Mouse (Mus musculus) MEL (cell line): ENCODE data around the gene Nmrk2. TPM values are rescaled to one million over a fixed set of nuclear protein-coding genes. Genes with fewer than 3 reads are reported as not detected.

Source experiments
- DNase-seq: peaks from one replicate; pipeline ENCODE4 v3.0.0; 2011; ENCODE audit warnings: low read depth, low spot score
- H3K27ac ChIP-seq: 2 replicates; pipeline ENCODE4 v1.5.1; 2012; ENCODE audit warnings: low read depth, mild to moderate bottlenecking, control low read depth, low read length, moderate library complexity; ENCODE audit not compliant: control insufficient read depth
- H3K27me3 ChIP-seq, 2 experiments: fragments of 150-350 bp in 1 of 2; sonication (generic) in 1 of 2; 2 replicates each; pipeline ENCODE4 v1.6.1; 2012; ENCODE audit warnings: low read length in 2 of 2, mild to moderate bottlenecking in 2 of 2, improper control_type of control experiment in 1 of 2, moderate library complexity in 1 of 2; ENCODE audit not compliant: insufficient read depth in 2 of 2, control insufficient read depth in 1 of 2
- H3K36me3 ChIP-seq, 2 experiments: 2 replicates each; pipeline ENCODE4 v1.6.1; 2012 to 2014; ENCODE audit warnings: low read length in 2 of 2, improper control_type of control experiment in 1 of 2, inconsistent platforms in 1 of 2, mild to moderate bottlenecking in 1 of 2; ENCODE audit not compliant: insufficient read depth in 2 of 2, control insufficient read depth in 1 of 2
- H3K4me1 ChIP-seq, 2 experiments: fragments of 150-350 bp in 1 of 2; sonication (generic) in 1 of 2; 2 replicates each; pipeline ENCODE4 v1.6.1; 2012; ENCODE audit warnings: low read length in 2 of 2, improper control_type of control experiment in 1 of 2, mild to moderate bottlenecking in 1 of 2; ENCODE audit not compliant: insufficient read depth in 2 of 2, control insufficient read depth in 1 of 2
- H3K4me3 ChIP-seq, 2 experiments: fragments of 150-350 bp in 1 of 2; sonication (generic) in 1 of 2; 2 replicates each; pipeline ENCODE4 v1.5.1; 2012; ENCODE audit warnings: low read depth in 2 of 2, low read length in 2 of 2, mild to moderate bottlenecking in 2 of 2, moderate library complexity in 2 of 2, control low read depth in 1 of 2, improper control_type of control experiment in 1 of 2; ENCODE audit not compliant: control insufficient read depth in 1 of 2, insufficient read depth in 1 of 2
- H3K79me2 ChIP-seq: 2 replicates; pipeline ENCODE4 v1.6.1; 2012; ENCODE audit warnings: mild to moderate bottlenecking, low read length, moderate library complexity; ENCODE audit not compliant: control insufficient read depth, poor library complexity, insufficient read depth
- H3K9ac ChIP-seq: 2 replicates; pipeline ENCODE4 v1.6.1; 2012; ENCODE audit warnings: low read depth, mild to moderate bottlenecking, control low read depth, low read length, moderate library complexity; ENCODE audit not compliant: control insufficient read depth, poor library complexity, severe bottlenecking
- H3K9me3 ChIP-seq: fragments of 150-350 bp; sonication (generic); replicated peaks from 2 replicates; pipeline ENCODE4 v1.6.1; 2012; ENCODE audit warnings: mild to moderate bottlenecking, low read length, improper control_type of control experiment, moderate library complexity; ENCODE audit not compliant: insufficient read depth
- CHD2 ChIP-seq: IDR thresholded peaks from 2 replicates; pipeline ENCODE4 v1.6.1; 2011; ENCODE audit warnings: low read length, improper control_type of control experiment
- ELF1 ChIP-seq: IDR thresholded peaks from 2 replicates; pipeline ENCODE4 v1.6.1; 2014; ENCODE audit warnings: low read depth, mild to moderate bottlenecking, inconsistent platforms, low read length, improper control_type of control experiment, moderate library complexity
- EP300 ChIP-seq, 2 experiments: IDR thresholded peaks; 2 replicates each; pipeline ENCODE4 v1.6.1; 2011; ENCODE audit warnings: improper control_type of control experiment in 2 of 2, low read length in 2 of 2, low read depth in 1 of 2, mild to moderate bottlenecking in 1 of 2
- GATA1 ChIP-seq: IDR thresholded peaks from 2 replicates; pipeline ENCODE4 v1.6.1; 2011; ENCODE audit warnings: low read depth, low read length, improper control_type of control experiment
- HCFC1 ChIP-seq: IDR thresholded peaks from 2 replicates; pipeline ENCODE4 v1.6.1; 2012; ENCODE audit warnings: low read depth, mild to moderate bottlenecking, inconsistent platforms, low read length, improper control_type of control experiment, moderate library complexity
- KAT2A ChIP-seq: conservative IDR thresholded peaks from 2 replicates; pipeline ENCODE4 v1.6.1; 2012; ENCODE audit warnings: low read depth, low read length, improper control_type of control experiment, inconsistent platforms
- MAX ChIP-seq: IDR thresholded peaks from 2 replicates; pipeline ENCODE4 v1.6.1; 2011; ENCODE audit warnings: low read length, improper control_type of control experiment
- MAZ ChIP-seq: IDR thresholded peaks from 2 replicates; pipeline ENCODE4 v1.6.1; 2012; ENCODE audit warnings: low read depth, mild to moderate bottlenecking, inconsistent platforms, low read length, improper control_type of control experiment
- MEF2A ChIP-seq: IDR thresholded peaks from 2 replicates; pipeline ENCODE4 v1.6.1; 2014; ENCODE audit warnings: low read depth, mild to moderate bottlenecking, inconsistent platforms, low read length, improper control_type of control experiment; ENCODE audit not compliant: poor library complexity, insufficient replicate concordance, severe bottlenecking; ENCODE audit errors: extremely low read depth
- MYC ChIP-seq: IDR thresholded peaks from 2 replicates; pipeline ENCODE4 v1.6.1; 2011; ENCODE audit warnings: low read depth, mild to moderate bottlenecking, low read length, improper control_type of control experiment, moderate library complexity
- NRF1 ChIP-seq: IDR thresholded peaks from 2 replicates; pipeline ENCODE4 v1.6.1; 2014; ENCODE audit warnings: low read depth, mild to moderate bottlenecking, inconsistent platforms, low read length, improper control_type of control experiment, moderate library complexity; ENCODE audit not compliant: poor library complexity, insufficient read depth, severe bottlenecking
- POLR2A ChIP-seq, 2 experiments: IDR thresholded peaks; 2 replicates each; pipeline ENCODE4 v1.6.1; 2011 to 2012; ENCODE audit warnings: low read length in 2 of 2, mild to moderate bottlenecking in 2 of 2, control low read depth in 1 of 2, improper control_type of control experiment in 1 of 2, low read depth in 1 of 2, moderate library complexity in 1 of 2; ENCODE audit not compliant: control insufficient read depth in 1 of 2, insufficient read depth in 1 of 2, poor library complexity in 1 of 2
- POLR2AphosphoS2 ChIP-seq: IDR thresholded peaks from 2 replicates; pipeline ENCODE4 v1.6.1; 2011; ENCODE audit warnings: low read length, improper control_type of control experiment
- POLR2AphosphoS5 ChIP-seq: IDR thresholded peaks from 2 replicates; pipeline ENCODE4 v1.6.1; 2012; ENCODE audit warnings: low read depth, borderline replicate concordance, mild to moderate bottlenecking, inconsistent platforms, low read length, moderate library complexity, mixed read lengths
- TCF12 ChIP-seq: IDR thresholded peaks from 2 replicates; pipeline ENCODE4 v1.6.1; 2014; ENCODE audit warnings: low read depth, mild to moderate bottlenecking, inconsistent platforms, low read length, improper control_type of control experiment, moderate library complexity
- USF1 ChIP-seq: IDR thresholded peaks from 2 replicates; pipeline ENCODE4 v1.6.1; 2014; ENCODE audit warnings: low read depth, mild to moderate bottlenecking, inconsistent platforms, low read length, improper control_type of control experiment, moderate library complexity
- ZKSCAN1 ChIP-seq: IDR thresholded peaks from 2 replicates; pipeline ENCODE4 v1.6.1; 2012; ENCODE audit warnings: low read depth, mild to moderate bottlenecking, inconsistent platforms, low read length, improper control_type of control experiment, moderate library complexity
- ZMIZ1 ChIP-seq: IDR thresholded peaks from 2 replicates; pipeline ENCODE4 v1.6.1; 2012; ENCODE audit warnings: low read depth, mild to moderate bottlenecking, inconsistent platforms, low read length, improper control_type of control experiment, moderate library complexity
- polyA plus RNA-seq, 2 experiments: library from polyadenylated mRNA; stranded (reverse) in 1 of 2; unstranded in 1 of 2; fragments of >175 nt in 1 of 2; fragments of >200 nt in 1 of 2; gene quantifications; 2 replicates each; pipeline versions ENCODE4 v1.2.1 to v1.2.4; 2012; ENCODE audit warnings: low replicate concordance in 2 of 2, low read depth in 1 of 2; ENCODE audit not compliant: insufficient read length in 2 of 2, insufficient read depth in 1 of 2, missing spikeins in 1 of 2
- total RNA-seq: library from RNA; depleted of rRNA; stranded (reverse); fragments of 300-350 nt; gene quantifications from 2 replicates; pipeline ENCODE4 v1.2.3, GENCODE M21; 2012

The Nmrk2 gene
- total and polyA plus RNA-seq, 3 experiments = not detected

DNA sequence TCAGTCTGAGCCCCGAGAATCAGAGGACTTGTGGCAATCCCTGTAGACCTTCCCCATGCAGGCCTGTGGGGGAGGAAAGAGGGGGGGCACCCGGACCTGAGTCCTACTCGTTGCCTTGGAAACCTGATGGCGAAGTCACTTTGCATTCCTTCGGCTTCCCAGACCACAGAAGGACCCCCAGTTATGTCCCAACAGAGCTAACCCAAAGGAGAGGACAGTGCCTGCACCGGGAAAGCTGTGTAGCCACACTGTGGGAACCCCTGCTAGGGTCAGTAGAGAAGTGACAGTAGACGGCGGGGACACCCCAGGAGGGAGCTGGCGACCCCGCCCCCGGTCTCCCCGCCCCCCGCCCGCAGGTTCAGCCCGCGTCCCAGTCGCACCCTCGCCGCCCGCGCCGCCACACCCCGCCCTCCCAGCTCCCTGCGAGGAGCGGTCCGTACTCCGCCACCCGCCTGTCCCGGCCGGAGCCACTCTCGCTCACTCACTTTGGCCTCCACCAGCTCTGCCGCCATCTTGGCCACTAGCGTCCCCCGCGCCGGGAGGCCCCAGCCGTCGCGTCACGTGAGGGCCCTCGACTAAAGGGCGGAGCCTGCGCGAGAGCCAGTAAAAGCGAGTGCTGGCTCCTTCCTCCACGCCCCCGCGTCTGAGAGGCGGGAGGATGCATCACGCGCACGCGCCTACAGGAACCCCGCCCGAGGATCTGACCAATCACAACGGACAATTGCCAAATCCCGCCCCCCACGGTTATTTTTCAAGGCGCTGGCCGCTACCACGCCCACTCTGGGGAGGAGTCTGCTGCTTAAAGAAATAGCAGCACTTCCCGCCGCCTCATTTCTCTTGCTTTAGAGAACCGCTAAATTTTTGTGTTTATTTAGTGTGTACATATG, 34.4 kb downstream of the Nmrk2 start, which contains the start of gene Pias4 (continued):
- no peak for TF ChIP-seq POLR2AphosphoS5
- TF ChIP-seq MAX = peak; percentile 89
- TF ChIP-seq NRF1 = peak; percentile 91

DNA sequence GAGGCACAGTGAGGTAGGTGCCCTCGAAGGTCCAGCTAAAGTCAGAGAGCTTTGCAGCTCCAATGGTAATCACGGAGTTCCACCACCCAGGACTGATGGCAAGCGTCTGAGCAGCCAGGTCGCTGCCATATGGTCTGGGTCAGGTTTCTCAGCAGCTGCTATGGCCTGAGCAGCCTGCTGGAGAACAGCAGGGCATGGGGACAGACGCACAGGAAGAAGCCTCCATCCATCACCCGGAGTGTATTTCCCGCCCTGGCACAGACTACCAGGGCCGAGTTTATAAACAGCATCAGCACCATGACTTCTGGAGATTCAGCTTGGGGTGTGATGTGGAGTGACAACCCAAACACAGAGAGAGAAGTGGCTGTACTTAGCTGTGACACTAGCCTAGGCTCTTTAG, 36.7 kb downstream of the Nmrk2 start:
- no peak overlapping the region for H3K27ac ChIP-seq
- H3K36me3 ChIP-seq = peaks cover 2 to 3% of the 10 kb centered on the region in 2 experiments; a peak in 3 of 4 replicates
- H3K79me2 ChIP-seq = peaks cover 31% of the 10 kb centered on the region
- no peaks in the 10 kb centered on the region for H3K9me3 ChIP-seq
- no peak for DNase-seq
- H3K4me1 ChIP-seq = peaks cover 0 to 4% of the 10 kb centered on the region in 2 experiments; a peak in 1 of 4 replicates
- TF ChIP-seq MYC = no peak
- no peak for TF ChIP-seq USF1
- TF ChIP-seq KAT2A = no peak
- TF ChIP-seq ZMIZ1 = no peak
- TF ChIP-seq POLR2AphosphoS5 = no peak
- no peak for TF ChIP-seq CHD2
- no peak for TF ChIP-seq POLR2AphosphoS2
- no peak for TF ChIP-seq MAX
- TF ChIP-seq HCFC1 = no peak
- TF ChIP-seq ELF1 = no peak
- no peak for TF ChIP-seq ZKSCAN1
- TF ChIP-seq POLR2A (IDR thresholded peaks at IDR 0.05; ENCODE audit: control insufficient read depth in 1 of 2, insufficient read depth in 1 of 2, low read depth in 1 of 2, low read length in 2 of 2, poor library complexity in 1 of 2) = no peak
- TF ChIP-seq MAZ = no peak
- TF ChIP-seq TCF12 = no peak
- no peak for TF ChIP-seq GATA1
- no peak for TF ChIP-seq EP300 (IDR thresholded peaks at IDR 0.05; ENCODE audit: low read depth in 1 of 2, low read length in 2 of 2)
- no peak overlapping the region for H3K9ac ChIP-seq
- no peaks in the 10 kb centered on the region for H3K27me3 ChIP-seq
- no peak overlapping the region for H3K4me3 ChIP-seq

GRCm38 (mm10) chr10:81162318-81162652, 39.6 kb downstream of the Nmrk2 start:
- DNase-seq = no peak
- Histone ChIP-seq H3K36me3 (peaks cover 0 to 2% of the 10 kb centered on the region in 2 experiments; a peak in 3 of 4 replicates), H3K4me1 (peaks cover 0 to 4% of the 10 kb centered on the region in 2 experiments; a peak in 1 of 4 replicates), H3K27me3 (no peaks in the 10 kb centered on the region), H3K9ac (no peak overlapping the region), H3K9me3 (no peaks in the 10 kb centered on the region), H3K4me3 (no peak overlapping the region), H3K79me2 (peaks cover 28% of the 10 kb centered on the region), H3K27ac (no peak overlapping the region)
- TF ChIP-seq MAX (no peak), MEF2A (no peak)
